Mouse (Mus musculus): ENCODE measurements at regions not wholly inside any gene's neighbourhood (a gene's known extent, or its start where the extent isn't known, plus 50 kb on each side); places are given as distances from the start of the nearest gene placed in this dataset.

GRCm38 (mm10) chr11:114168231-114168661, 101.4 kb upstream of the Sdk2 start:
- Histone ChIP-seq H3K36me3 (replicated peaks) (no peaks in the 10 kb centered on the region), H3K27me3 (ENCODE audit: poor library complexity, severe bottlenecking) (peaks cover 36% of the 10 kb centered on the region), H3K4me1 (peaks cover 9% of the 10 kb centered on the region), H3K9me3 (0 out of 2 replicates have a peak, but pooled peaks cover 1% of the 10 kb centered on the region), H3K27ac (no peak overlapping the region), H3K4me3 (no peak overlapping the region)
- DNase-seq (ENCODE audit: extremely low spot score, low spot score), result no peak
- 82% methylated on average over 13 of the region's 13 CpGs for whole genome bisulfite sequencing

- Histone ChIP-seq H3K36me3 (replicated peaks) (no peaks in the 10 kb centered on the region), H3K4me3 (peak overlapping the region; percentile 14)
Observed at GRCm38 (mm10) chr11:114165656-114166362, 99.0 kb upstream of the Sdk2 start.

GRCm38 (mm10) chr11:114152716-114153115, 85.9 kb upstream of the Sdk2 start:
- no peak for DNase-seq (ENCODE audit: extremely low spot score, low spot score)

More at GRCm38 (mm10) chr11:114165656-114166362, 99.0 kb upstream of the Sdk2 start:
- 37% methylated on average over 23 of the region's 23 CpGs for WGBS
- DNase-seq (ENCODE audit: extremely low spot score, low spot score), result no peak
- Histone ChIP-seq H3K9me3 (0 out of 2 replicates have a peak, but pooled peaks cover 4% of the 10 kb centered on the region), H3K4me1 (peaks cover 9% of the 10 kb centered on the region), H3K27me3 (ENCODE audit: poor library complexity, severe bottlenecking) (peaks cover 32% of the 10 kb centered on the region), H3K27ac (no peak overlapping the region)

GRCm38 (mm10) chr11:114146334-114146733, 79.5 kb upstream of the Sdk2 start:
- H3K27me3 ChIP-seq (ENCODE audit: poor library complexity, severe bottlenecking), result no peaks in the 10 kb centered on the region
- no peaks in the 10 kb centered on the region for H3K9me3 ChIP-seq
- no peak overlapping the region for H3K27ac ChIP-seq
- H3K36me3 ChIP-seq (replicated peaks), result no peaks in the 10 kb centered on the region
- no peak for DNase-seq (ENCODE audit: extremely low spot score, low spot score)
- no peak overlapping the region for H3K4me3 ChIP-seq
- 56% methylated on average over 5 of the region's 5 CpGs for WGBS
- peaks cover 13% of the 10 kb centered on the region; the same call in 1 of the 2 replicates for H3K4me1 ChIP-seq

More at GRCm38 (mm10) chr11:114152716-114153115, 85.9 kb upstream of the Sdk2 start:
- Histone ChIP-seq H3K36me3 (replicated peaks) (no peaks in the 10 kb centered on the region), H3K4me3 (no peak overlapping the region), H3K27me3 (ENCODE audit: poor library complexity, severe bottlenecking) (no peaks in the 10 kb centered on the region), H3K27ac (no peak overlapping the region), H3K9me3 (no peaks in the 10 kb centered on the region), H3K4me1 (no peaks in the 10 kb centered on the region)
- 90% methylated on average over 15 of the region's 15 CpGs for WGBS

- H3K27me3 ChIP-seq (ENCODE audit: poor library complexity, severe bottlenecking), result no peaks in the 10 kb centered on the region; the same call in 1 of the 2 replicates
- no peak for DNase-seq (ENCODE audit: extremely low spot score, low spot score)
- 73% methylated on average over 8 of the region's 8 CpGs for WGBS
- H3K36me3 ChIP-seq (replicated peaks), result no peaks in the 10 kb centered on the region
- H3K27ac ChIP-seq, result no peak overlapping the region
- peaks cover 16% of the 10 kb centered on the region for H3K4me1 ChIP-seq
- no peaks in the 10 kb centered on the region for H3K9me3 ChIP-seq
- no peak overlapping the region for H3K4me3 ChIP-seq
Observed at GRCm38 (mm10) chr11:114129270-114129669, 62.4 kb upstream of the Sdk2 start.

- no peak overlapping the region for H3K27ac ChIP-seq
- WGBS, result 90% methylated on average over 8 of the region's 8 CpGs
- DNase-seq (ENCODE audit: extremely low spot score, low spot score), result no peak
Observed at GRCm38 (mm10) chr11:114128841-114129240, 62.0 kb upstream of the Sdk2 start.

GRCm38 (mm10) chr11:114127426-114127825, 60.6 kb upstream of the Sdk2 start:
- 0 out of 2 replicates have a peak overlapping the region, but pooled peaks have one; percentile 22 for H3K27ac ChIP-seq
- no peaks in the 10 kb centered on the region for H3K9me3 ChIP-seq
- no peaks in the 10 kb centered on the region; the same call in 1 of the 2 replicates for H3K27me3 ChIP-seq (ENCODE audit: poor library complexity, severe bottlenecking)
- no peaks in the 10 kb centered on the region for H3K36me3 ChIP-seq (replicated peaks)
- H3K4me1 ChIP-seq, result peaks cover 16% of the 10 kb centered on the region
- 36% methylated on average over 8 of the region's 8 CpGs for WGBS
- H3K4me3 ChIP-seq, result no peak overlapping the region
- DNase-seq (ENCODE audit: extremely low spot score, low spot score), result no peak

More at GRCm38 (mm10) chr11:114128841-114129240, 62.0 kb upstream of the Sdk2 start:
- H3K9me3 ChIP-seq, result no peaks in the 10 kb centered on the region
- H3K27me3 ChIP-seq (ENCODE audit: poor library complexity, severe bottlenecking), result no peaks in the 10 kb centered on the region; the same call in 1 of the 2 replicates
- no peak overlapping the region for H3K4me3 ChIP-seq
- H3K36me3 ChIP-seq (replicated peaks), result no peaks in the 10 kb centered on the region
- peaks cover 16% of the 10 kb centered on the region for H3K4me1 ChIP-seq

GRCm38 (mm10) chr11:114122175-114122574, 55.3 kb upstream of the Sdk2 start:
- H3K36me3 ChIP-seq (replicated peaks), result no peaks in the 10 kb centered on the region
- H3K4me1 ChIP-seq, result peaks cover 22% of the 10 kb centered on the region
- H3K4me3 ChIP-seq, result no peak overlapping the region
- H3K9me3 ChIP-seq, result no peaks in the 10 kb centered on the region
- H3K27ac ChIP-seq, result 0 out of 2 replicates have a peak overlapping the region, but pooled peaks have one; percentile 5
- H3K27me3 ChIP-seq (ENCODE audit: poor library complexity, severe bottlenecking), result no peaks in the 10 kb centered on the region; the same call in 1 of the 2 replicates
- 68% methylated on average over 12 of the region's 13 CpGs for WGBS
- DNase-seq (ENCODE audit: extremely low spot score, low spot score), result no peak

GRCm38 (mm10) chr11:114119135-114119534, 52.3 kb upstream of the Sdk2 start:
- Histone ChIP-seq H3K9me3 (no peaks in the 10 kb centered on the region), H3K4me1 (peaks cover 25% of the 10 kb centered on the region), H3K27me3 (ENCODE audit: poor library complexity, severe bottlenecking) (peaks cover 6% of the 10 kb centered on the region; the same call in 1 of the 2 replicates), H3K27ac (no peak overlapping the region), H3K36me3 (replicated peaks) (no peaks in the 10 kb centered on the region), H3K4me3 (no peak overlapping the region)
- 73% methylated on average over 9 of the region's 9 CpGs for WGBS
- no peak for DNase-seq (ENCODE audit: extremely low spot score, low spot score)

Data from forebrain, embryonic 10.5 days (tissue).